Mouse (Mus musculus): ENCODE measurements around the gene D430019H16Rik. TPM values are rescaled to one million over a fixed set of nuclear protein-coding genes. Genes with fewer than 3 reads are reported as not detected.
A peak's percentile ranks its signal among the peaks of the same experiment; 100 is the strongest.

D430019H16Rik gene
- polyA plus RNA-seq (2012; rRNA removed): 5.8 and 6.7 TPM in 2 replicates

DNA sequence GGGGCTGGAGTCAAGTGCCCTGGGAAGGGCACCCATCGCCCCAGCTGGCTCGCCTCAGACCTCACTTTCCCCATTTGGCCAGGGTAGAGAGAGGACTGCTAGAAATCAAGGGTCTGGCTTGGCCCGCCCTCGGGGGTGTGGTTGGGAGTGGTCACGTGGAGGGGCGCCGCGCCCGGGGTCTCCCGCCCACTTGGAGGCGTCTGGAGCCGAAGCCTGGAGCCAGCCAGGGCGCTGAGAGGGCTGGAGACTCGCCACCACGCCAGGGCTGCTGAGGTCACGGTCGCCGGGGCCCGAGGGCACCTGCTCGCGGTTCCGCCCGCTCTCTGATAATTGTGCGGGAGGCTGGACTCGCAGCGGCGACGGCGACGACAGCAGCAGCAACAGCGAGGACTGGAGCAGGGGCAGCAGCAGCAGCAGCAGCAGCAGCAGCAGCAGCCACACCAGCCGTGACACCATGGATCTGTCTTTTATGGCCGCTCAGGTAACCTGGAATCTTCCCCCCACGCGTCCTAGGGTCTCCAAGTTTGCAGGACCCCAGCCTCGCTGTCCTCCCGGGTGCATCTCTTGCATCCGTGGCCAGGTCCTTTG, at the start of gene D430019H16Rik:
Gene D430019H16Rik (plus strand): TSS at position 187 of the 588 bp plus-strand sequence.
- WGBS: 2% methylated on average over 38 of the region's 38 CpGs
- TF ChIP-seq CTCF (IDR thresholded peaks at IDR 0.05; ENCODE audit: borderline replicate concordance, insufficient read depth, low read depth, low read length): no peak
- no peak for TF ChIP-seq POLR2A (IDR thresholded peaks at IDR 0.05; ENCODE audit: borderline replicate concordance, insufficient read depth, low read length)
- Histone ChIP-seq H3K27ac (ENCODE audit: insufficient read depth, low read length) (no peak within 1 kb of the TSS), H3K27me3 (ENCODE audit: control insufficient read depth, insufficient read depth, low read length) (no peaks in the 10 kb centered on the region), H3K4me3 (replicated peaks; ENCODE audit: insufficient read depth, low read depth, low read length) (peak within 1 kb of the TSS; percentile 41), H3K4me1 (ENCODE audit: control insufficient read depth, insufficient read depth, low read length) (peaks cover 8% of the 10 kb centered on the region)
- peak; percentile 41 to 42 for DNase-seq

DNA sequence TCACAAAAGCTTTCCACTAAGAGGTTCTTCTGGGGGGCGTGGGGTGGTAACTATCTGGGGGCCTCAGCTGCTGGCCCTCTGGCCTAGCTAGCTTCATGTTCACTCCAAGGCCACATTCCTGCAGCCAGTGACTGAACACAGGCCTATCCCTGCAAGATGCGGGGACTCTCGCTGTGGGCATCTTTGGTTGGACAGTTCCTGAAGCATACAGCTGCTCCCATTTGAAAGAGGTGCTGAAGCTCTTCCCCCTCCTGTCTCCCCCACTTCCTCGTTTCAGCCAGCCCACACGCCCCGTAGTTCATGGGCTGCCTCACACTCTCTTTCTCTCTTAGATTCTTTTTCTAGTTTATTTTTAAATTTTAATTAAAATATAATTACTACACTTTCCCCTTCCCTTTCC, 47.6 kb upstream of the D430019H16Rik start:
- WGBS: 84% methylated on average over 6 of the region's 6 CpGs

DNA sequence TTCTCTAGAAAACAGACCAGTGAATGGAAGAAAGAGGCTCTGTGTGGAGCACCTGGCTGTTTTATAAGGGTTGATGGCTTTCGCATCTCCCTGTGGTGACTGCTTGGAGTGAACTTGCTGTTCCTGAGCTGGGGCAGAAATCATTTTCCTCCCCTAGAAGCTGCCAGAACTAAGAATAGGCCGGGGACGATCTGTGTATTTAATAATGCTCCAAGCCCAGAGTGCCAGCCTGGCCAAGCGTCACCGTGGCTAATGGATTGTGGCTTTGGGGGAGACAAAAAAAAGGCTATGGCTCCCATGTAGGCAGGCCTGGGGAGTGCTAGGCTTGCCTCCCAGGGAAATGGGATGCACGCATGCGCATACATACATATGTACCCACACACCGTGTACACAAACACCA, 39.7 kb upstream of the D430019H16Rik start:
- WGBS: 56% methylated on average over 8 of the region's 8 CpGs
- no peak overlapping the region for H3K4me3 ChIP-seq (replicated peaks; ENCODE audit: insufficient read depth, low read depth, low read length)
- peak in 1 of 2 experiments; percentile 19 for DNase-seq
- no peaks in the 10 kb centered on the region for H3K27me3 ChIP-seq (ENCODE audit: control insufficient read depth, insufficient read depth, low read length)
- TF ChIP-seq CTCF (IDR thresholded peaks at IDR 0.05; ENCODE audit: borderline replicate concordance, insufficient read depth, low read depth, low read length) (no peak), POLR2A (IDR thresholded peaks at IDR 0.05; ENCODE audit: borderline replicate concordance, insufficient read depth, low read length) (no peak)
- no peaks in the 10 kb centered on the region for H3K4me1 ChIP-seq (ENCODE audit: control insufficient read depth, insufficient read depth, low read length)
- H3K27ac ChIP-seq (ENCODE audit: insufficient read depth, low read length): no peak overlapping the region

More for the DNA sequence above, 47.6 kb upstream of the D430019H16Rik start:
- DNase-seq: no peak
- Histone ChIP-seq H3K27ac (ENCODE audit: insufficient read depth, low read length) (no peak overlapping the region), H3K27me3 (ENCODE audit: control insufficient read depth, insufficient read depth, low read length) (no peaks in the 10 kb centered on the region), H3K4me3 (replicated peaks; ENCODE audit: insufficient read depth, low read depth, low read length) (no peak overlapping the region), H3K4me1 (ENCODE audit: control insufficient read depth, insufficient read depth, low read length) (no peaks in the 10 kb centered on the region)
- TF ChIP-seq POLR2A (IDR thresholded peaks at IDR 0.05; ENCODE audit: borderline replicate concordance, insufficient read depth, low read length) (no peak), CTCF (IDR thresholded peaks at IDR 0.05; ENCODE audit: borderline replicate concordance, insufficient read depth, low read depth, low read length) (no peak)

DNA sequence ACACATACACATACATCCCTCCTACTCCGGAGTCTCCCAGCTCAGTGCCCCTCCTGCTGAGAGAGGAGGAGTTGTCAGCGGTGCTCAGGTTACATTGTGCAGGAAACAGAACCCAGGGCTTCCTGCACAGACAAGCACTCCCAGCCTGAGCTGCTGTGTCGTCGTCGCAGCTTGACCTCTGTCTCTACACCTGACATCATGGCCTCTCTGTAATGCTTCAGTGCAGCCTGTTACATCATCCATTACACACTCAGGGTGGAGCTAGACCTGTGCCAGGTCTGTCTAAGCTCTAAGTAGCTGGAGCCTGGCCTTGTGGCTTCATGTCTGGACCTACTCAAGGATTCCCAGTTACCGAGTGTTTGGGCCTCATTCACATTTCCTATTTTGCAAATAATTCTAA, 33.2 kb upstream of the D430019H16Rik start:
- H3K4me3 ChIP-seq (replicated peaks; ENCODE audit: insufficient read depth, low read depth, low read length): no peak overlapping the region
- WGBS: 66% methylated on average over 6 of the region's 6 CpGs
- DNase-seq: peak in 1 of 2 experiments; percentile 20
- no peaks in the 10 kb centered on the region for H3K27me3 ChIP-seq (ENCODE audit: control insufficient read depth, insufficient read depth, low read length)
- H3K27ac ChIP-seq (ENCODE audit: insufficient read depth, low read length): no peak overlapping the region
- no peaks in the 10 kb centered on the region for H3K4me1 ChIP-seq (ENCODE audit: control insufficient read depth, insufficient read depth, low read length)
- TF ChIP-seq POLR2A (IDR thresholded peaks at IDR 0.05; ENCODE audit: borderline replicate concordance, insufficient read depth, low read length) (no peak), CTCF (IDR thresholded peaks at IDR 0.05; ENCODE audit: borderline replicate concordance, insufficient read depth, low read depth, low read length) (no peak)

DNA sequence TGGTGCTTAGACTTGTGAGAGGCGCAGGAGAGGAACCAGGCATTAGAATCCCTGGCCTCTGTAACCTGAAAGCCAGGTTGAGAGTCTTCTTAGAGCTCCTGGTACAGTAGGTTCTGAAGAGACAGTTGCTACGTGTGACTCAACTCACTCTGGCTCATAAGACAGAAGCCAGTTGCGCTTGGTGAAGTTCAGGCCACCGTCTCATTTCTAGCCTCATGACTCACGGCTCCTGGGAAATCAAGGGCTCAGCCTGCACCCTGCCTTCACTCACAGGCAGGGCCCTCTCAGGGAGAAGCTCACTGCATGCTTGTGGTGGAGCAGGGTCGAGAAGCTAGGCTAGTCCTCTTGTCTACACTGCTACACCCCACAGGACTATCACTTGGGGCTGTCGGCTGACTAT, 27.1 kb upstream of the D430019H16Rik start:
- 84% methylated on average over 7 of the region's 7 CpGs for WGBS
- H3K4me3 ChIP-seq (replicated peaks; ENCODE audit: insufficient read depth, low read depth, low read length): no peak overlapping the region
- H3K4me1 ChIP-seq (ENCODE audit: control insufficient read depth, insufficient read depth, low read length): no peaks in the 10 kb centered on the region
- no peak for TF ChIP-seq CTCF (IDR thresholded peaks at IDR 0.05; ENCODE audit: borderline replicate concordance, insufficient read depth, low read depth, low read length)
- no peak for TF ChIP-seq POLR2A (IDR thresholded peaks at IDR 0.05; ENCODE audit: borderline replicate concordance, insufficient read depth, low read length)
- no peak overlapping the region for H3K27ac ChIP-seq (ENCODE audit: insufficient read depth, low read length)
- no peaks in the 10 kb centered on the region for H3K27me3 ChIP-seq (ENCODE audit: control insufficient read depth, insufficient read depth, low read length)
- no peak for DNase-seq

DNA sequence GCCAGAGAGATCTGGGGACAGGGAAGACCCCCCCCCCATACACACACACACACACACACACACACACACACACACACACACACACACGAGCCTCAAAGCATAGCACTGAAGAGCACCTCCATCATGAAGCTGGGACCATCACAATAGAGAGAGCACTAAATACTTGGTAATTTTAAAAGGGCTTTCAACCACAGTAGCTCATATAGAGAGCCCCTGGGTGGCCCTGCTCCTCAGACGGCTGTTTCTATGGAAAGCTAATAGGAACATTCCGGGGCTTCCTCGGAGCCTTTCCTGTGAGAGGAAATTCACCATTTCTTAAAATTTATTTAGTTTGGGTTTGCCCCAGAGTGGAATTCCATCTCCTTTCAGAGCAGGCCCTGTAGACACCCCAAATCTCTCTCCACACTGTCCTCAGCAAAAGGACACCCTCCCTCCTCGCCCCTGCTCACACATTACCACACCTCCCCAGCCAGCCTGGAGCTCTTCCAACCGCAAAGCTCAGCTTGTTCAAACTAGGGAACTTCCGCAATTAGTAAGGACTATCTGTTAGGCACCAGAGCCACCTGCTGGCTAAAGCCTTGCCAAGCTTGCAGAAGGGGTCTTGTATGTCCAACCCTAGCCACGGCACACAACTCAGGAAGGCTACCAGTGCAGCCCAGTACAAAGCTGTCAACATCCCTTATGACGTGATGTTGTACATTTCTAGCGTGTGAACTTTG, 26.5 kb upstream of the D430019H16Rik start:
- 21% methylated on average over 10 of the region's 10 CpGs for WGBS
- H3K4me3 ChIP-seq (replicated peaks; ENCODE audit: insufficient read depth, low read depth, low read length): no peak overlapping the region
- no peaks in the 10 kb centered on the region for H3K4me1 ChIP-seq (ENCODE audit: control insufficient read depth, insufficient read depth, low read length)
- DNase-seq: peak; percentile 76 to 78
- no peak overlapping the region for H3K27ac ChIP-seq (ENCODE audit: insufficient read depth, low read length)
- H3K27me3 ChIP-seq (ENCODE audit: control insufficient read depth, insufficient read depth, low read length): no peaks in the 10 kb centered on the region
- peak; percentile 93 for TF ChIP-seq CTCF (IDR thresholded peaks at IDR 0.05; ENCODE audit: borderline replicate concordance, insufficient read depth, low read depth, low read length)
- TF ChIP-seq POLR2A (IDR thresholded peaks at IDR 0.05; ENCODE audit: borderline replicate concordance, insufficient read depth, low read length): no peak

DNA sequence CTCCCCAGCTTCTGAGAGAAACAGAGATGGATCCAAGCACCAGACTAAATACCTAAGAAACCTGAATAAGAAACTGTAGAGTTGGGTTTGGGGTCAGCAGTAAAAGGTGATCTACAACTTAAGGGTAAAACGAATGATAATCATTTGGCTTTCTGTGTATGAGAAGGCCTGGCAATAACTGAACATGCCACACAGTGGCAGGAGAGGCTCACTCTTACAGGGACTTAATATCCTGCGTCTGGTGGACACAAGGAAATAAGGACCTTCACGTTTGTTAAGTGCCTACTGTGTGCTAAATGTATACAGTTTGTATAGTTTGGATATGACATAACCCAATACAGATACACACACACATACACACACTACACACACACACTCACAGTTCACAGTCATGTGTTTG, 21.8 kb upstream of the D430019H16Rik start:
- no peak for DNase-seq
- 34% methylated on average over 3 of the region's 3 CpGs for whole genome bisulfite sequencing

DNA sequence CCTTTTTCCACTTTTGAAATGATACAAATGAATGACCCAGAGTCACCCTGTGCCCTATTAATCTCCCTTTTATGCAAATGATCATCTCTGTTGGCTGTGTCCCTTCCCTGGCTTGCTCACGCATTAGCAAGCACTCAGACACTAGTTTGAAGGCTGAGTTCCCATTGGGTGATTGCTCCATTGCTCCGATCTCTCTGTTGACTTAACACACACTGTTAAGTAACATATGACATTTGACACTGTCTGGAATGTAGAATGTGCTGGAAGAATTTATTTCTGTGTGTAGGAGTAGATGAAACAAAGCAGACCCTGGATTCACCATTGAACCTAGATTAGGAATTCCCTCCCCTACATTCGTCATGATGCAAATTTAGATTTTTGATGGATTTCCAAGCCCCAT, 20.8 kb upstream of the D430019H16Rik start:
- H3K4me3 ChIP-seq (replicated peaks; ENCODE audit: insufficient read depth, low read depth, low read length): no peak overlapping the region
- 77% methylated on average over 3 of the region's 3 CpGs for WGBS
- H3K27ac ChIP-seq (ENCODE audit: insufficient read depth, low read length): no peak overlapping the region
- no peaks in the 10 kb centered on the region for H3K4me1 ChIP-seq (ENCODE audit: control insufficient read depth, insufficient read depth, low read length)
- H3K27me3 ChIP-seq (ENCODE audit: control insufficient read depth, insufficient read depth, low read length): no peaks in the 10 kb centered on the region
- no peak for TF ChIP-seq CTCF (IDR thresholded peaks at IDR 0.05; ENCODE audit: borderline replicate concordance, insufficient read depth, low read depth, low read length)
- TF ChIP-seq POLR2A (IDR thresholded peaks at IDR 0.05; ENCODE audit: borderline replicate concordance, insufficient read depth, low read length): no peak
- DNase-seq: no peak

More for the DNA sequence above, 21.8 kb upstream of the D430019H16Rik start:
- Histone ChIP-seq H3K4me1 (ENCODE audit: control insufficient read depth, insufficient read depth, low read length) (no peaks in the 10 kb centered on the region), H3K4me3 (replicated peaks; ENCODE audit: insufficient read depth, low read depth, low read length) (no peak overlapping the region), H3K27me3 (ENCODE audit: control insufficient read depth, insufficient read depth, low read length) (no peaks in the 10 kb centered on the region), H3K27ac (ENCODE audit: insufficient read depth, low read length) (no peak overlapping the region)
- TF ChIP-seq CTCF (IDR thresholded peaks at IDR 0.05; ENCODE audit: borderline replicate concordance, insufficient read depth, low read depth, low read length): peak; percentile 47; the same call in 1 of the 2 replicates
- no peak for TF ChIP-seq POLR2A (IDR thresholded peaks at IDR 0.05; ENCODE audit: borderline replicate concordance, insufficient read depth, low read length)

All from cerebellum, adult 2 months (tissue).